Mouse (Mus musculus): ENCODE measurements around the gene D17Wsu92e. TPM values are rescaled to one million over a fixed set of nuclear protein-coding genes. Genes with fewer than 3 reads are reported as not detected.

The D17Wsu92e gene
- total RNA-seq, 2 experiments from 2014 or later: 167 to 174 TPM

DNA sequence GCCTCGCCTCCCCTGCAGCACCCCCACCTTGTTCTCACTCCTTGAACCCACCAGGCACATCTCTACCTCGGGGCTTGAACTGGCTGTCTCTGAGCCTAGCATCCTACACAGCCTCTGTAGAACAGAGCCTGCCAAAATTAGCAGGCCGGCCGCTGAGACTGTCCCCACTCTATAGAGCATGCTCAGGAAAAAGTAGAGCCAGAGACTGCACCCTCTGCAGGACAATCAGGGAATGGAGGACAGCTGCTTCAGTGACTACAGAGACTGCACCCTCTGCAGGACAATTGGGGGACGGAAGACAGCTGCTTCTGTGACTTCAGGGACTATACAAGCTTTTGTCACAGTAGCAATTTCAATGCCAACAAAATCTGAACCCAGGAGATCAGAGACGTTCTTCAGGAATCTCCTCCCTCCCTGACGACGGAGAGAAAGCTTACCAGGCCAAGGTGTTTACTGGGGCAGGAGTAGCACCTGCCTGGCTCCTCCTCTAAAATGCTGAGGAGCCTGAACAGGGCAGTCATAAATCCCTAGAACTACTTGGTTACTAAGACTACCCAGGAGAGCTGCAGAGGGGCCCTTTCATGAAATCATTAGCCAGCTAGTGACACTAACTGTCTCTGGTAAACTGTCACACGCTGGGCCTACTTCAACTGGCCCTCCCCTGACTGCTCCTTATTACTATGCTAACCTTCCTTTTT is 58.7 kb downstream of the D17Wsu92e start:
- intact Hi-C loops (cut with DNase I): loop anchor here (2.0 to 5.0 kb wide), 2 partner anchors 54 to 111 kb away; no protein-coding TSS in a partner anchor
- DNase-seq: peak; percentile 49 to 64

- DNase-seq: no peak
- intact Hi-C loops (cut with DNase I): loop anchor here (5.0 kb wide), 1 partner anchor 53 kb away; no protein-coding TSS in a partner anchor
Observed at GRCm38 (mm10) chr17:27760169-27760568, 60.3 kb downstream of the D17Wsu92e start.

DNA sequence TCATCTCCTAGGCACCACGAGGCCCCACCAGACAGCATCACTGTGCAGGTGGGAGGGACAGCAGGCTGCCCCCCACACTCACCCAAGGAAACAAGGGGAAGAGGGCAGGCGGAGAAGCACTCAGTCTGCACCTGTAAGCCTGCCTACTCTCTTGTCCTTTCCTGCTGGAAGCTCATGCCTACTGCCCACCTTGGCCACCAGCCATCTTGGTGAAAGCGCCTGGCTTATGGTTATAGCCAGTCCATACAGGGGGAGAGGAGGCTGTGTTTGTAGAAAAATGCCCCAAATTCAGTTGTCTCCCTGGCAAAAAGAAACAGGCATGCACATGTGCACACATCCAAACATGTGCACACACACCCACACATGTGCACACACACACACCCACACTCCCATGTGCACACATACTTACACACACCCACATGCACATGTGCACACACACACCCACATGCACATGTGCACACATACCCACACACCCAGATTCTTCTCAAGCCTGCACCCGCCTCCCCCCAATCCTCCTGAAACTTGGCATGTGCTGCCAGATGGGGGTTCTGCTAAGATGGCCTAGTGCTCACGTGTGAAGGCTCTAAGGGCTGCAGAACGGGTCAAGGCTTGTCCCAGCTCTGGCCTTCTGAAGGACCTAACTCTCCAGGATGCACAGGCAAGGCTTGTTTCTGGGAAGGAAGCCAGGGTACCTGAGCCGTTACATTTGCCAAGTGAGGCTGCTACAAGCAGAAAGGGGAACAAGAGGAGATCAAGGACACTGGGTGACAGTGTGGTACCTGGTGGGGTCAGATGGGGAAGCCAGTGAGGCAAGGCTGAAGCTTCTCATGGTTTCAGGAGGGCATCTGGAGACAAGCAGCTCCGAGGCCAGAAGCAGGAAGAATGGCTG is 68.9 kb downstream of the D17Wsu92e start:
- intact Hi-C loops (cut with DNase I): no loop called here

GRCm38 (mm10) chr17:27750451-27750942 is 70.0 kb downstream of the D17Wsu92e start:
- DNase-seq: no peak
- intact Hi-C loops (cut with DNase I): no loop called here

More for the DNA sequence above, 68.9 kb downstream of the D17Wsu92e start:
- DNase-seq: no peak

DNA sequence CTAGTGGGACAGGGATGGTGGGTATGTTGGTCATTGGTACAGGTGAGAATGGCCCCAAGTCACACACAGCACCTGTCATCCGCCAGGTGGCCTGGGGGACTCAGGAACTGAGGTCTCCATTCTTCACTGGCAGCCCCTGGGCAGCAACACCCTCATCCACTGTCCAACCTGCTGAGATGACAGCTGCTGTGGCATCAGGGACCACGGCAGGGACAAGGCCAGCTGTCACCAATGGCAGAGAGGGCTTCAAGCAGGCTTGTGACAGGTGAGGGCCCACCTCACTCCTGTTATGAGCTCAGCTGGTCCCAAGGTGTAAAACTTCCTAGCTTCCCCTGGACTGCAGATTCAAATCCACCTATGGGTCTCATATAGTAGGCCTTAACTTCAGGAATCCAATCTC is 72.3 kb downstream of the D17Wsu92e start:
- intact Hi-C loops (cut with DNase I): no loop called here
- no peak for DNase-seq

- intact Hi-C loops (cut with DNase I): no loop called here
- DNase-seq: no peak
Observed at GRCm38 (mm10) chr17:27746446-27746845, 74.0 kb downstream of the D17Wsu92e start.

DNA sequence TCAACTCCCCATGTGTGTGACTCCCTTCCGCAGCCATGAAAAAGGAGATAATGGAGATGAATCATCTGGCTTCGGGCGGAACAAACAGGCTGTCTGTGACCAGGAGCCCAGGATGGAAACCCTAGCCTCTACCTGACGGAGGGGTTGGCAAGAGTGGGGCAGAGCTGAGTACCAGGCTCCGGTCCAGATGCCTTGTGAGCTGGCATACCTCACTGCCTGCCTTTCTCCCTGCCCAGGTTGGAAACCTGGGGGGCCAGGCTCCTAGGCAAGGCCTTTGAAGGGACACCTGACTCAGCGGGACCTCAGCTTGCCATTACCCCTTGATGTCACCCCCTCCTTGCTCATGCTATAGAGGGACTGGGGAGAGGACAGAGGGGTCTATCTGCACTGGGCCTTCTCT is 79.5 kb downstream of the D17Wsu92e start:
- intact Hi-C loops (cut with DNase I): no loop called here
- DNase-seq: no peak

DNA sequence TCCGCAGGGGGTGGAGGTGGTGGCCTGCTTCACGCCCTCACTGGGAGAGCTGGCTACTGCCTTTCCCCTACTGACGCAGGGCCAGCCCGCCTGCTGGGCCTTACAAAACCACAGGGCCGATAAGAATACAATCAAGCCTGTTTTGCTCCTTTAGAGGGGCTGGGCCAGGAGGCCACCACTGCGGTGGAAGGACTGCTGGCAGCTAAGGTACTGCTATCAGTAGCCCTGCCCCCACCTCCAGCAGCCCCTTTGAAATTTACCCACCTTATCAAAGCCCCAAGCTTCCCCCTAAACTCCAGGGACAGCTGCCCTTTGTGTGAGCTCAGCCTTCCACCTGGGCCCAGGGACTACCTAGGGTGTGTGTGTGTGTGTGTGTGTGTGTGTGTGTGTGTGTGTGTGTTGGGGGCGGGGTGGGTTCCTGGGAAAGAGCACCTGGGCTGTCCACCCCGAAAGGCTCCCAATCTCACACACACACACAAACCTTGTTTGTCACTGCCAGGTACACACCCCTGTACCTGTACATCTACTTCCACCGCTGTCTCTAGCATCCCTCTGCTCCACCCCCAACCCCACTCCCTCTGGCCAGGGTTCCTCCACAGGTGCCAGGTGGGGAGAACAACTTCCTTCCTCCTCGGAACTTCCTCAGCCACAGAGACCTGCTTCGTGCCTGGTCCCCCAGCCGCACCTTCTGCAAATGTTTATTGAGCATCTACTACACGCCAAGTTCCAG is 85.9 kb downstream of the D17Wsu92e start:
- intact Hi-C loops (cut with DNase I): no loop called here
- no peak for DNase-seq

DNA sequence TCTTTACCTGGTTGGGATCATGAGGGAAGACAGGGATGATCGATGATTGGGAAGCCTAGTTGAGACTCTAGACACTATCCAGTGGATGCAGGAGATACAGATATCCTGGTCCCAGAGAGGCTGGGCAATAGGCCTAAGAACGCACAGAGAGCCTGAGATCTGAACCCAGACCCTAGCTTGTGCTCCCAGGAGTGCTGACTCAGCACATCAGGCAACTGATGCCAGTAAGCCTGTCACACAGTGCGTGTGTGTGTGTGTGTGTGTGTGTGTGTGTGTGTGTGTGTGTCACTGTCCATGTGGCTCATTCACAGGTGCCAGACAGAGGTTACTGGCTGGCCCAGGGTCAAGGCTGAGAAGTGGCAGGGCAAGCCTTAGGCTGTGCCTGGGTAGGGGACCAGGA is 87.8 kb downstream of the D17Wsu92e start:
- intact Hi-C loops (cut with DNase I): no loop called here

DNA sequence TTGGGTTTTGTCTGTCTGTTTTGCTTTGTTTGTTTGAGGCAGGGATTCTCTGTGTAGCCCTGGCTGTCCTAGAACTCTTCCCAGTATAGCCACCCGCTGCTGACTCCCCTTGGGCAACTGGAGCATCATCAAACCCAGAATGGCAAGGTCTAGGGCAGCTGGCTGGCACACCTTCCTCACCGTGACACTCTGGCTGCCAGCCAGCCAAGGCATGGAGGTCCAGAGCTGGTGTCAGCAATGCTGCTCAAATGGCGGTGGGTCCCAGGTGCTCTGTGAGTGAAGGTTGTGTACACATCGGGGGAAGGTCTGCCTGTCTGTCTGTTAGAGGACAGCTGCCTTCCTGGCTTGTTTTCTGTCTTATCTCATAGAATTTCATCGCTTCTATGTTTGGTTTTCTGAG is 88.3 kb downstream of the D17Wsu92e start:
- intact Hi-C loops (cut with DNase I): no loop called here
- DNase-seq: no peak

More for the DNA sequence above, 87.8 kb downstream of the D17Wsu92e start:
- no peak for DNase-seq

DNA sequence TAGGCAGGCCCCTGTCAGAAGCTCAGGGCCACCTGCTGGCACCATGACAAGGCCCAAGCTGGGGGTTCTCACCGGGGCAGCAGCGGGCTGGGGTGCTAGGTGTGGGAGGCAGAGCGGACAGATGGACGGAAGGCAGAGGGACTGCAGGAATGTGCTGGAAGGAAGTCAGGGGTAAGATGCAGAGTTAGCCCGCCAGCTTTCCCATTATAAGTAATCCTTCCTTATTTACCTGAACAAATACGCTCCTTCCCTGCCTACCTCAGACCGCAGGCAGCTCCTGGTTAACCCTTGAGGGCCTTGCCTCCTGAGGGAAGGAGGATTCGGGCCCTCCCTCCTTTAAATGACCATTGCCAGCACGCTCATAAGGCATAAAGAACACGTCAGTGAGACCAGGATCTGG is 91.7 kb downstream of the D17Wsu92e start, which contains the start of gene Spdef:
Gene Spdef, minus strand, starts transcription at position 186 of the 400 bp plus-strand sequence.
- no peak for DNase-seq

DNA sequence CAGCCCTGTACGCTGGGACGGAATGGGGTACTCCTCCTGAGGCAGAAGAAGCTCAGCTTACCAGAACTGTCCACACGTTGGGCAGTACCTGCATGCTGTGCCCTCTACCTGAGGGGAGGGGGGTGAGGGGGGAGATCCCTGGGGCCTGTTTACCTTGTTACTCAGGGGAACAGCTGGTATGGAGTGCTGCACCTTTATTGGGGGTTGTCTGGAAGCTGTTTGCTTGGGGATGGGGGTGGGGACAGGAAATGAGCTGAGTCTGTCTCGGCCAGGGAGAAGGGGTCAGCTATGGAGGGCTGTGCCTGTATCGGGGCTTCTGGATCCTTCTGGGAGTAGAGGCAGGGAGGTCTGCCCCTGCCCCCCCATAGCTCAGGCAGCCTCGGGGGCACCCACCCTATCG is 93.9 kb downstream of the D17Wsu92e start:
- intact Hi-C loops (cut with DNase I): no loop called here
- no peak for DNase-seq

More for the DNA sequence above, 91.7 kb downstream of the D17Wsu92e start, which contains the start of gene Spdef:
- intact Hi-C loops (cut with DNase I): no loop called here

GRCm38 (mm10) chr17:27725412-27725811 is 95.0 kb downstream of the D17Wsu92e start:
- intact Hi-C loops (cut with DNase I): no loop called here
- no peak for DNase-seq

- DNase-seq: no peak
- intact Hi-C loops (cut with DNase I): no loop called here
Observed at GRCm38 (mm10) chr17:27725011-27725410, 95.4 kb downstream of the D17Wsu92e start.

GRCm38 (mm10) chr17:27724327-27724726 is 96.1 kb downstream of the D17Wsu92e start:
- intact Hi-C loops (cut with DNase I): no loop called here
- DNase-seq: no peak

GRCm38 (mm10) chr17:27721125-27721664 is 99.3 kb downstream of the D17Wsu92e start:
- intact Hi-C loops (cut with DNase I): no loop called here
- DNase-seq: peak in 1 of 2 experiments; percentile 48

- intact Hi-C loops (cut with DNase I): no loop called here
- DNase-seq: no peak
Observed at GRCm38 (mm10) chr17:27720326-27720725, 100.1 kb downstream of the D17Wsu92e start.

GRCm38 (mm10) chr17:27719663-27720062 is 100.8 kb downstream of the D17Wsu92e start:
- DNase-seq: no peak
- intact Hi-C loops (cut with DNase I): no loop called here

DNA sequence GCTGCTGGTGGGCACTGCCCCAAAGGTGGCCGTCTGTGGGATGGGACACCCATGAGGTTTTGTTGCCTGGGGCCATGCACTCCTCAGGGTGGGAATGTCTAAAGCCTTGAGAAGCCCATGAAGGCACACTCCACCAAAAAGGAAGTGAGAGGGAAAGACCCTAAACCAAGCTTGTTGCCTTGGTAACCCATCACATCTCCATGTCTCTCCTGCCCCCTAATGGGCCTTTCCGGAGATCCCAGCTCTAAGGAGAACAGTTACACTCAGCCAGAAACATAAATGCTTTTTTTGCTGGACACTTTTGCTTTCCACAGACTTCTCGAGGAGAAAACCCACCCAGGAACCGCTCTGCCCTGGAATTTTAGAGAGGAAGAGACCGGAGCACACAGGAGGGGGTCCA is 102.2 kb downstream of the D17Wsu92e start:
- intact Hi-C loops (cut with DNase I): no loop called here
- no peak for DNase-seq

GRCm38 (mm10) chr17:27716804-27717203 is 103.6 kb downstream of the D17Wsu92e start:
- intact Hi-C loops (cut with DNase I): no loop called here
- DNase-seq: no peak

All from gastrocnemius, postnatal 36 days (tissue).